11 mouse cellular contexts compared by ENCODE assay signal in genomic region chr8:89037536-89038236, GRCm38 (mm10). TPM values are rescaled to one million over a fixed set of nuclear protein-coding genes. Genes with fewer than 3 reads are reported as not detected.
DNase-seq lines count a peak whose midpoint lies in the region; ATAC-seq lines count a peak whose summit lies in the region.
"Had no signal": no experiment of that assay in that cellular context is flagged by ENCODE, and none has a peak within 500 bp of the region (broad histone marks: within the 10 kb centered on the region; RNA-seq: fewer than 3 reads in every experiment).

No protein-coding gene starts in this region.

- H3K27ac ChIP-seq in heart, embryonic 15.5 days, result no peak overlapping the region
- H3K27ac ChIP-seq in forebrain, embryonic 10.5 days, result peak overlapping the region; percentile 65; the same call in 1 of the 2 replicates
- no peak overlapping the region for H3K27ac ChIP-seq in midbrain, embryonic 15.5 days

- H3K27me3 ChIP-seq in heart, embryonic 15.5 days, result peaks cover 51% of the 10 kb centered on the region
- peaks cover 16% of the 10 kb centered on the region for H3K27me3 ChIP-seq in forebrain, embryonic 10.5 days (ENCODE audit: poor library complexity, severe bottlenecking)
- peaks cover 33% of the 10 kb centered on the region for H3K27me3 ChIP-seq in midbrain, embryonic 15.5 days (replicated peaks)

- no peaks in the 10 kb centered on the region for H3K9me3 ChIP-seq in heart, embryonic 15.5 days (replicated peaks)
- H3K9me3 ChIP-seq in forebrain, embryonic 10.5 days, result no peaks in the 10 kb centered on the region
- no peaks in the 10 kb centered on the region for H3K9me3 ChIP-seq in midbrain, embryonic 15.5 days
- H3K9me3 ChIP-seq: megakaryocyte, embryonic 14.5 days had no signal

- intact Hi-C loops in heart, postnatal 14 days (cut with DNase I), result no loop called here

- H3K4me1 ChIP-seq in heart, embryonic 15.5 days (replicated peaks), result peaks cover 14% of the 10 kb centered on the region
- H3K4me1 ChIP-seq in forebrain, embryonic 10.5 days, result peaks cover 83% of the 10 kb centered on the region
- H3K4me1 ChIP-seq in midbrain, embryonic 15.5 days, result peaks cover 22% of the 10 kb centered on the region

- ATAC-seq in heart, embryonic 15.5 days (replicated peaks; ENCODE audit: insufficient number of reproducible peaks, insufficient read depth, low FRiP score, low read depth), result no peak
- ATAC-seq in midbrain, embryonic 15.5 days (replicated peaks), result no peak

- no peak overlapping the region for H3K9ac ChIP-seq in heart, embryonic 15.5 days
- H3K9ac ChIP-seq in midbrain, embryonic 15.5 days, result no peak overlapping the region

- H3K4me3 ChIP-seq in heart, embryonic 15.5 days, result no peak overlapping the region
- H3K4me3 ChIP-seq in forebrain, embryonic 10.5 days, result peak overlapping the region; percentile 88
- H3K4me3 ChIP-seq in midbrain, embryonic 15.5 days, result peak overlapping the region; percentile 0; the same call in 1 of the 2 replicates
- H3K4me3 ChIP-seq: megakaryocyte, embryonic 14.5 days had no signal

- H3K4me2 ChIP-seq in heart, embryonic 15.5 days, result peak overlapping the region; percentile 14; the same call in 1 of the 2 replicates
- peak overlapping the region; percentile 13 for H3K4me2 ChIP-seq in midbrain, embryonic 15.5 days

- 20% methylated on average over 9 of the region's 9 CpGs for WGBS in heart, embryonic 15.5 days
- WGBS in forebrain, embryonic 10.5 days, result 7% methylated on average over 9 of the region's 9 CpGs
- WGBS in midbrain, embryonic 15.5 days, result 14% methylated on average over 9 of the region's 9 CpGs

- H3K36me3 ChIP-seq in heart, embryonic 15.5 days, result no peaks in the 10 kb centered on the region
- H3K36me3 ChIP-seq in forebrain, embryonic 10.5 days (replicated peaks), result peaks cover 8% of the 10 kb centered on the region
- H3K36me3 ChIP-seq in midbrain, embryonic 15.5 days (replicated peaks), result no peaks in the 10 kb centered on the region

- no peak for DNase-seq in heart, postnatal 14 days
- DNase-seq in forebrain, embryonic 10.5 days (ENCODE audit: extremely low spot score, low spot score), result no peak
- DNase-seq in kidney, adult 9 months, result peak; percentile 90
- no peak for DNase-seq in frontal cortex, postnatal 36 days (ENCODE audit: low spot score in 2 of 2)
- DNase-seq in gastrocnemius, postnatal 10 days, result no peak
- no peak for DNase-seq in gastrocnemius, postnatal 4 days (ENCODE audit: low spot score in 2 of 2)
- DNase-seq: adrenal gland, postnatal 25 days; right cerebral cortex, postnatal 4 days had no signal

RNA-seq across cellular contexts. Expression of gene Sall1, which starts 6.3 kb away (rescaled TPM):
- 2.5 and 3.6 TPM in 2 replicates for polyA plus RNA-seq in heart, embryonic 15.5 days (2015; fragmentation: Nextera tagmentation; extraction: Ambion mirVana)
- total RNA-seq in heart, postnatal 14 days (2021), result 1 to 10 TPM; 1.0 to 1.8 TPM
- polyA plus RNA-seq in forebrain, embryonic 10.5 days (2016; fragmentation: Nextera tagmentation; extraction: Ambion mirVana), result 12.2 TPM in 2 replicates
- 6.6 and 6.8 TPM in 2 replicates for polyA plus RNA-seq in midbrain, embryonic 15.5 days (2015; fragmentation: Nextera tagmentation; extraction: Ambion mirVana)
- total RNA-seq in gastrocnemius, postnatal 10 days (2021), result under 1 TPM; 0.07 to 0.16 TPM
- total RNA-seq in gastrocnemius, postnatal 4 days (2021), result under 1 TPM; 0.17 to 0.34 TPM
- total RNA-seq: adrenal gland, postnatal 25 days had no signal
